Mouse (Mus musculus): ENCODE data around the gene Pdzd2. TPM values are rescaled to one million over a fixed set of nuclear protein-coding genes. Genes with fewer than 3 reads are reported as not detected.
A peak's percentile ranks its signal among the peaks of the same experiment; 100 is the strongest.

Gene Pdzd2
- polyA plus RNA-seq, 1 experiment, result 2.4 TPM

GRCm38 (mm10) chr15:12420915-12421314, 318.8 kb downstream of the Pdzd2 start:
- WGBS, result 84% methylated on average over 8 of the region's 8 CpGs
- Histone ChIP-seq H3K4me3 (ENCODE audit: low read depth, low read length) (no peak overlapping the region), H3K27me3 (ENCODE audit: control insufficient read depth, insufficient read depth, low read length) (no peaks in the 10 kb centered on the region), H3K36me3 (ENCODE audit: control insufficient read depth, insufficient read depth, low read length) (no peaks in the 10 kb centered on the region), H3K4me1 (ENCODE audit: control insufficient read depth, insufficient read depth, insufficient read length, low read length) (peaks cover 13% of the 10 kb centered on the region; the same call in 1 of the 2 replicates), H3K27ac (ENCODE audit: insufficient read depth, low read depth, low read length) (no peak overlapping the region)
- TF ChIP-seq POLR2A (IDR thresholded peaks at IDR 0.05; ENCODE audit: low read depth, low read length) (no peak), CTCF (IDR thresholded peaks at IDR 0.05; ENCODE audit: extremely low read depth, insufficient read length, insufficient replicate concordance, low read depth, low read length) (no peak)

- 93% methylated on average over 10 of the region's 10 CpGs for WGBS
- Histone ChIP-seq H3K4me1 (ENCODE audit: control insufficient read depth, insufficient read depth, insufficient read length, low read length) (peaks cover 13% of the 10 kb centered on the region; the same call in 1 of the 2 replicates), H3K36me3 (ENCODE audit: control insufficient read depth, insufficient read depth, low read length) (no peaks in the 10 kb centered on the region), H3K27ac (ENCODE audit: insufficient read depth, low read depth, low read length) (no peak overlapping the region), H3K4me3 (ENCODE audit: low read depth, low read length) (no peak overlapping the region), H3K27me3 (ENCODE audit: control insufficient read depth, insufficient read depth, low read length) (no peaks in the 10 kb centered on the region)
- TF ChIP-seq CTCF (IDR thresholded peaks at IDR 0.05; ENCODE audit: extremely low read depth, insufficient read length, insufficient replicate concordance, low read depth, low read length) (no peak), POLR2A (IDR thresholded peaks at IDR 0.05; ENCODE audit: low read depth, low read length) (no peak)
Measured at GRCm38 (mm10) chr15:12420376-12420775, 319.3 kb downstream of the Pdzd2 start.

GRCm38 (mm10) chr15:12419446-12419845, 320.3 kb downstream of the Pdzd2 start:
- Histone ChIP-seq H3K36me3 (ENCODE audit: control insufficient read depth, insufficient read depth, low read length) (no peaks in the 10 kb centered on the region), H3K4me1 (ENCODE audit: control insufficient read depth, insufficient read depth, insufficient read length, low read length) (peaks cover 13% of the 10 kb centered on the region; the same call in 1 of the 2 replicates), H3K27ac (ENCODE audit: insufficient read depth, low read depth, low read length) (no peak overlapping the region), H3K27me3 (ENCODE audit: control insufficient read depth, insufficient read depth, low read length) (no peaks in the 10 kb centered on the region), H3K4me3 (ENCODE audit: low read depth, low read length) (peak overlapping the region; percentile 8; the same call in 1 of the 2 replicates)
- 31% methylated on average over 7 of the region's 7 CpGs for WGBS
- TF ChIP-seq POLR2A (IDR thresholded peaks at IDR 0.05; ENCODE audit: low read depth, low read length) (no peak), CTCF (IDR thresholded peaks at IDR 0.05; ENCODE audit: extremely low read depth, insufficient read length, insufficient replicate concordance, low read depth, low read length) (no peak)

GRCm38 (mm10) chr15:12415536-12416200, 324.1 kb downstream of the Pdzd2 start:
- Histone ChIP-seq H3K4me3 (ENCODE audit: low read depth, low read length) (no peak overlapping the region), H3K4me1 (ENCODE audit: control insufficient read depth, insufficient read depth, insufficient read length, low read length) (peaks cover 13% of the 10 kb centered on the region; the same call in 1 of the 2 replicates), H3K36me3 (ENCODE audit: control insufficient read depth, insufficient read depth, low read length) (no peaks in the 10 kb centered on the region), H3K27me3 (ENCODE audit: control insufficient read depth, insufficient read depth, low read length) (no peaks in the 10 kb centered on the region), H3K27ac (ENCODE audit: insufficient read depth, low read depth, low read length) (no peak overlapping the region)
- TF ChIP-seq POLR2A (IDR thresholded peaks at IDR 0.05; ENCODE audit: low read depth, low read length), result no peak
- TF ChIP-seq CTCF (IDR thresholded peaks at IDR 0.05; ENCODE audit: extremely low read depth, insufficient read length, insufficient replicate concordance, low read depth, low read length), result no peak
- WGBS, result 92% methylated on average over 16 of the region's 16 CpGs

GRCm38 (mm10) chr15:12414696-12415095, 325.0 kb downstream of the Pdzd2 start:
- 74% methylated on average over 6 of the region's 6 CpGs for WGBS
- H3K27me3 ChIP-seq (ENCODE audit: control insufficient read depth, insufficient read depth, low read length), result no peaks in the 10 kb centered on the region
- no peak overlapping the region for H3K27ac ChIP-seq (ENCODE audit: insufficient read depth, low read depth, low read length)
- H3K4me3 ChIP-seq (ENCODE audit: low read depth, low read length), result no peak overlapping the region
- no peak for TF ChIP-seq CTCF (IDR thresholded peaks at IDR 0.05; ENCODE audit: extremely low read depth, insufficient read length, insufficient replicate concordance, low read depth, low read length)
- no peak for TF ChIP-seq POLR2A (IDR thresholded peaks at IDR 0.05; ENCODE audit: low read depth, low read length)
- no peaks in the 10 kb centered on the region for H3K36me3 ChIP-seq (ENCODE audit: control insufficient read depth, insufficient read depth, low read length)
- H3K4me1 ChIP-seq (ENCODE audit: control insufficient read depth, insufficient read depth, insufficient read length, low read length), result peaks cover 13% of the 10 kb centered on the region; the same call in 1 of the 2 replicates

GRCm38 (mm10) chr15:12408205-12408604, 331.5 kb downstream of the Pdzd2 start:
- 84% methylated on average over 8 of the region's 8 CpGs for WGBS
- TF ChIP-seq POLR2A (IDR thresholded peaks at IDR 0.05; ENCODE audit: low read depth, low read length) (no peak), CTCF (IDR thresholded peaks at IDR 0.05; ENCODE audit: extremely low read depth, insufficient read length, insufficient replicate concordance, low read depth, low read length) (no peak)
- H3K4me3 ChIP-seq (ENCODE audit: low read depth, low read length), result no peak overlapping the region
- H3K4me1 ChIP-seq (ENCODE audit: control insufficient read depth, insufficient read depth, insufficient read length, low read length), result no peaks in the 10 kb centered on the region
- no peaks in the 10 kb centered on the region for H3K36me3 ChIP-seq (ENCODE audit: control insufficient read depth, insufficient read depth, low read length)
- no peak overlapping the region for H3K27ac ChIP-seq (ENCODE audit: insufficient read depth, low read depth, low read length)
- H3K27me3 ChIP-seq (ENCODE audit: control insufficient read depth, insufficient read depth, low read length), result no peaks in the 10 kb centered on the region; the same call in 1 of the 2 replicates

- Histone ChIP-seq H3K27me3 (ENCODE audit: control insufficient read depth, insufficient read depth, low read length) (no peaks in the 10 kb centered on the region; the same call in 1 of the 2 replicates), H3K36me3 (ENCODE audit: control insufficient read depth, insufficient read depth, low read length) (no peaks in the 10 kb centered on the region), H3K4me3 (ENCODE audit: low read depth, low read length) (no peak overlapping the region), H3K4me1 (ENCODE audit: control insufficient read depth, insufficient read depth, insufficient read length, low read length) (no peaks in the 10 kb centered on the region), H3K27ac (ENCODE audit: insufficient read depth, low read depth, low read length) (no peak overlapping the region)
- no peak for TF ChIP-seq POLR2A (IDR thresholded peaks at IDR 0.05; ENCODE audit: low read depth, low read length)
- TF ChIP-seq CTCF (IDR thresholded peaks at IDR 0.05; ENCODE audit: extremely low read depth, insufficient read length, insufficient replicate concordance, low read depth, low read length), result no peak
- 70% methylated on average over 5 of the region's 5 CpGs for WGBS
Measured at GRCm38 (mm10) chr15:12405592-12405991, 334.1 kb downstream of the Pdzd2 start.
